Mouse (Mus musculus) cerebellum, adult 9-10 months (tissue): ENCODE data around the gene 2310022A10Rik.
A peak's percentile ranks its signal among the peaks of the same experiment; 100 is the strongest.
"Not testable (repeated sequence)": the region's sequence is repeated elsewhere in the genome, so short reads cannot be mapped to it uniquely, and the experiment has no call there.

Experiments used
- DNase-seq: peaks from one replicate; pipeline ENCODE4 v3.0.0; 2022

Gene 2310022A10Rik

DNA sequence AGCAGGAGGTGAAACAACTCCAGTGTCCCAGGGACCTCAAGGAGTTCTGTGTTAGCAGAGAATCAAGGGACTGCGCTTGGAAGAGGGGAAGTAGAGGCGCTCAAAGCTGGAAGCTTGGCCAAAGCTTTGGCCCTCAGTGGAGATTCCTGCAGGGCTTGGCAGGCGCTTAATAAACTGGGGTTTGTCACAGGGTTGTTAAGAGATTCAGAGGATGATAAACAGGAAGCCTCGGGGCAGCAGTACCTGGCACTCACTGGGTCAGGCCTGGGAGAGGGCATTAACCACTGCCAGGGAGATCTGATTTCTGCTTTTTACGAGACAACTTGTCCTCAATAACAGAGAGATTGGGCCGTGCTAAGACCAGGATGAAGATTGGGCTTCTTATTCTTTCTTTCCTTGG lies 68.0 kb downstream of the 2310022A10Rik start:
- peak; percentile 72 for DNase-seq

- no peak for DNase-seq
These were observed 69.2 kb downstream of the 2310022A10Rik start for GRCm38 (mm10) chr7:27622234-27622633.

DNA sequence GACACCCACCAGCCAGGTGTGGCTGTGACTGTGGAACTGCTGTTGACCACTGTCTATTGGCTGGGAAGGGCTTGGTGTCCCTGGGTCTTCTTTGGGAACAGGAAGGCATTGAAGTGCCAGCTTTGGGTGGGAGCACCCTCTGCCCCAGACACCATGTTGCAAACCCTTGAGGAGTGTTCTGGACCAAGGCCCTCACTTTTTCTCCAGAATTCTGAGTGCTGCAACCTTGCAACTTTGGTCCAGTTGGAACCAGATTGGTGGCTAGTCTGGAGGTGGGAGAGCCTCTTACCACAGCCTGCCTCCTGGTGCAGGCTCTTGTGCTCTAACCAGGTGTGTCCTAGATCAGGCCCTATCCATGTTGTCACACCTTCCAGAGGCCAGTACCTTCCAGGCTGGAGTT lies 71.9 kb downstream of the 2310022A10Rik start:
- DNase-seq: no peak

DNA sequence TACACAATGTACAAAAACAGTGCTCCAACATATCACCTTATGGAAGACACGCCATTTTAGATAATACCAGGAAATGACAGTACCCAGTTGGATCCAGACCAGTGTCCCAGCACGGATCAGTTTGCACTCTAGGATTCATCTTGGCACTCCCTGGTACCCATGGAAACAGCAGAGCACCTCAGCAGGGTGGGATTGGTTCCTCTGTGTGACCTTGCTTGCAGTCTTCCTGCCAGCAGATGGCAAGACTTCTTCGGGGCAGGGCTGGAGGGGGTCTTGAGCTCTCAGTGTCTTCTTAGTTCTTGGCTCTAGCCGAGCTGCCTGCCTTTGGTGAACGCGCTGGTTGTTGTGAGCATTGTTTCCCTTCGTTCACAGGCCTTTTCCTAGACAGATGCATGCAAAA lies 74.7 kb downstream of the 2310022A10Rik start:
- DNase-seq: no peak

GRCm38 (mm10) chr7:27628190-27628589 lies 75.2 kb downstream of the 2310022A10Rik start:
- DNase-seq: no peak

GRCm38 (mm10) chr7:27628816-27629215 lies 75.8 kb downstream of the 2310022A10Rik start:
- not testable (repeated sequence) for DNase-seq

- no peak for DNase-seq
These were observed 78.4 kb downstream of the 2310022A10Rik start for GRCm38 (mm10) chr7:27631439-27631838.
